Mouse (Mus musculus): ENCODE results near the gene Gdpgp1.

The Gdpgp1 gene

GRCm38 (mm10) chr7:80276374-80276773 lies 43.7 kb downstream of the Gdpgp1 start:
- no peak for DNase-seq (ENCODE audit: low spot score in 2 of 2)

GRCm38 (mm10) chr7:80280032-80280431 lies 47.4 kb downstream of the Gdpgp1 start:
- no peak for DNase-seq (ENCODE audit: low spot score in 2 of 2)

GRCm38 (mm10) chr7:80280998-80281397 lies 48.3 kb downstream of the Gdpgp1 start:
- DNase-seq (ENCODE audit: low spot score in 2 of 2) = no peak

GRCm38 (mm10) chr7:80281646-80282045 lies 49.0 kb downstream of the Gdpgp1 start:
- DNase-seq (ENCODE audit: low spot score in 2 of 2) = no peak

GRCm38 (mm10) chr7:80283226-80283918 lies 50.7 kb downstream of the Gdpgp1 start:
- no peak for DNase-seq (ENCODE audit: low spot score in 2 of 2)

GRCm38 (mm10) chr7:80284391-80284790 lies 51.7 kb downstream of the Gdpgp1 start:
- DNase-seq (ENCODE audit: low spot score in 2 of 2) = no peak

- DNase-seq (ENCODE audit: low spot score in 2 of 2) = no peak
Observed at GRCm38 (mm10) chr7:80285725-80286124, 53.1 kb downstream of the Gdpgp1 start.

- no peak for DNase-seq (ENCODE audit: low spot score in 2 of 2)
Observed at GRCm38 (mm10) chr7:80287736-80288135, 55.1 kb downstream of the Gdpgp1 start.

All from spleen, postnatal 36 days (tissue).